Mouse (Mus musculus): Measurements from ENCODE around the gene Get4. TPM values are rescaled to one million over a fixed set of nuclear protein-coding genes. Genes with fewer than 3 reads are reported as not detected.

Get4 gene
- polyA plus RNA-seq, 1 experiment from 2014 or later = 208 TPM

DNA sequence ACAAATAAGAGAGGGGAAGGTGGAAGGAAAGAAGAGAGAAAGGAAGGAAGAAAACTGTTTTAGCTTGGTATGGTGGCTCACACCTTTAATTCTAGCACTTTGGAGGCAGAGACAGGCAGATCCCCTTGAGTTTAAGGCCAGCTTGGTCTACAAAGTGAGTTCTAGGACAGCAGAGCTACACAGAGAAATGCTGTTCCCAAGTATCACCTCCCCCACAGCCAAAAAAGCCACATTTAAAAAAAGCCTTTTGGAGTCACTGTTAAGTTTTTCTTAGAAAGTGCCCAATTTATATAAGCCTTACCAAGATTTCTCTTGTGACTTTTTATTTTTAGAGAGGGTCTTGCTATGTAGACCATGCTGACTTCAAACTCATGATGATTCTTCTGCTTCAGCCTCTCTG lies 37.8 kb upstream of the Get4 start:
- DNase-seq (ENCODE audit: low spot score) (no peak), ATAC-seq (replicated peaks; ENCODE audit: low FRiP score) (no peak)
- Histone ChIP-seq H3K9ac (ENCODE audit: low read depth, low read length) (no peak overlapping the region), H3K9me3 (ENCODE audit: control insufficient read depth, low read length) (no peaks in the 10 kb centered on the region), H3K4me1 (replicated peaks; ENCODE audit: control insufficient read depth, insufficient read depth, low read length) (no peaks in the 10 kb centered on the region), H3K36me3 (ENCODE audit: control insufficient read depth, insufficient read depth, low read length) (peaks cover 25% of the 10 kb centered on the region; the same call in 1 of the 2 replicates), H3K4me3 (ENCODE audit: low read depth, low read length) (no peak overlapping the region), H3K27ac (ENCODE audit: low read depth, low read length) (no peak overlapping the region), H3K27me3 (replicated peaks; ENCODE audit: control insufficient read depth, insufficient read depth, low read length) (no peaks in the 10 kb centered on the region), H3K4me2 (no peak overlapping the region)

DNA sequence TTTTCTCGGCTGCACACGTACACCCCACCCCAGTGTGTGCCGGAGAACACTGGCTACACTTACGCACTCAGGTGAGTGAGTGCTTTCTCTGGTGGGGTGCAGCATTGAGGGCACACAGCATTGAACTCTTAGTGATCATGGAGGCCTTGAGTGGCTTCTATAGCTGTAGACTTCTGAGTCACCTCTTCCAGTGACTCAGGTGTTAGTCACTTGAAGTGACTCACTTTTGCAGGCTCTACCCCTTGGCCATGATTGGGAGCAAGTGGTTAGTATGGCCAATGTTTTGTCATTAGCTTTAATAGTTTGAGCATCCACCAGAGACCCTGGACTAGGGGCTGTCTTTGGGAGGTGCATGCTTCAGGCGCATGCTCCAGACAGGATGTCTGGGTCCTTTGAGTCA lies 36.9 kb upstream of the Get4 start:
- Histone ChIP-seq H3K9me3 (ENCODE audit: control insufficient read depth, low read length) (no peaks in the 10 kb centered on the region), H3K9ac (ENCODE audit: low read depth, low read length) (no peak overlapping the region), H3K36me3 (ENCODE audit: control insufficient read depth, insufficient read depth, low read length) (peaks cover 26% of the 10 kb centered on the region; the same call in 1 of the 2 replicates), H3K27me3 (replicated peaks; ENCODE audit: control insufficient read depth, insufficient read depth, low read length) (no peaks in the 10 kb centered on the region), H3K27ac (ENCODE audit: low read depth, low read length) (no peak overlapping the region), H3K4me3 (ENCODE audit: low read depth, low read length) (no peak overlapping the region), H3K4me2 (no peak overlapping the region), H3K4me1 (replicated peaks; ENCODE audit: control insufficient read depth, insufficient read depth, low read length) (no peaks in the 10 kb centered on the region)
- no peak for DNase-seq (ENCODE audit: low spot score)
- 91% methylated on average over 5 of the region's 5 CpGs for WGBS
- ATAC-seq (replicated peaks; ENCODE audit: low FRiP score) = no peak

- Histone ChIP-seq H3K4me2 (no peak overlapping the region), H3K9me3 (ENCODE audit: control insufficient read depth, low read length) (no peaks in the 10 kb centered on the region), H3K4me1 (replicated peaks; ENCODE audit: control insufficient read depth, insufficient read depth, low read length) (no peaks in the 10 kb centered on the region), H3K27ac (ENCODE audit: low read depth, low read length) (no peak overlapping the region), H3K4me3 (ENCODE audit: low read depth, low read length) (no peak overlapping the region), H3K9ac (ENCODE audit: low read depth, low read length) (no peak overlapping the region), H3K27me3 (replicated peaks; ENCODE audit: control insufficient read depth, insufficient read depth, low read length) (no peaks in the 10 kb centered on the region), H3K36me3 (ENCODE audit: control insufficient read depth, insufficient read depth, low read length) (peaks cover 20% of the 10 kb centered on the region; the same call in 1 of the 2 replicates)
- DNase-seq (ENCODE audit: low spot score) = no peak
- 81% methylated on average over 2 of the region's 2 CpGs for WGBS
- no peak for ATAC-seq (replicated peaks; ENCODE audit: low FRiP score)
Observed at GRCm38 (mm10) chr5:139216121-139216520, 36.0 kb upstream of the Get4 start.

GRCm38 (mm10) chr5:139216774-139217173 lies 35.4 kb upstream of the Get4 start:
- no peak overlapping the region for H3K27ac ChIP-seq (ENCODE audit: low read depth, low read length)
- 83% methylated on average over 3 of the region's 3 CpGs for WGBS
- H3K27me3 ChIP-seq (replicated peaks; ENCODE audit: control insufficient read depth, insufficient read depth, low read length) = no peaks in the 10 kb centered on the region
- DNase-seq (ENCODE audit: low spot score) (no peak), ATAC-seq (replicated peaks; ENCODE audit: low FRiP score) (no peak)
- H3K36me3 ChIP-seq (ENCODE audit: control insufficient read depth, insufficient read depth, low read length) = peaks cover 21% of the 10 kb centered on the region; the same call in 1 of the 2 replicates
- H3K4me3 ChIP-seq (ENCODE audit: low read depth, low read length) = no peak overlapping the region
- no peaks in the 10 kb centered on the region for H3K9me3 ChIP-seq (ENCODE audit: control insufficient read depth, low read length)
- no peak overlapping the region for H3K4me2 ChIP-seq
- no peaks in the 10 kb centered on the region for H3K4me1 ChIP-seq (replicated peaks; ENCODE audit: control insufficient read depth, insufficient read depth, low read length)
- no peak overlapping the region for H3K9ac ChIP-seq (ENCODE audit: low read depth, low read length)

DNA sequence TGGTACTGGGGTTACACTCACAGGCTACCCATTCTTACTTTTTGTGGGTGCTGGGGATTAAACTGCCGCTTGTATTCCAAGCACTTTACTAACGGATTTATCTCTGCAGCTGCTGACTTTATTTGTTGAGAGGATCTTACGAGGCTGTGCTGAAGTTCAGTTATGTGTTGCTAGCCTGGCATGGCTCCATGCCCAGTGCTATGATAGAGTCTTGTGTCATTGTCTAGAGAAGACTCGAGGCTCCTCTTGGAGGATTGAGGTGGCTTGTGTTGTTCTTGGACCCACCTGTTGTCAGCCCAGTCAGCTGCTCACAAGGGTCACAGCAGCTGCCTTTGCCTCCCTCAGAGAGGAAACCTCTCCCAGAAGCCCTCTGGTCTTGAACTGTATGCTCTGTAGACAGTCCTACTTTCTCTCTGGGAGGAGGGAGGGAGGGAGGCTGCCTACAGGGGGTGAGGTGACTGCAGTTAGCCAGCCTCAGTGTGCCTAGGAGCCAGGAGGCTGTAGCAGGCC lies 32.1 kb upstream of the Get4 start:
- Histone ChIP-seq H3K4me1 (replicated peaks; ENCODE audit: control insufficient read depth, insufficient read depth, low read length) (no peaks in the 10 kb centered on the region), H3K4me3 (ENCODE audit: low read depth, low read length) (no peak overlapping the region), H3K36me3 (ENCODE audit: control insufficient read depth, insufficient read depth, low read length) (peaks cover 36% of the 10 kb centered on the region), H3K9ac (ENCODE audit: low read depth, low read length) (no peak overlapping the region), H3K4me2 (no peak overlapping the region), H3K9me3 (ENCODE audit: control insufficient read depth, low read length) (no peaks in the 10 kb centered on the region), H3K27ac (ENCODE audit: low read depth, low read length) (no peak overlapping the region), H3K27me3 (replicated peaks; ENCODE audit: control insufficient read depth, insufficient read depth, low read length) (no peaks in the 10 kb centered on the region)
- WGBS = 87% methylated on average over 4 of the region's 4 CpGs
- DNase-seq (ENCODE audit: low spot score) (no peak), ATAC-seq (replicated peaks; ENCODE audit: low FRiP score) (no peak)

- Histone ChIP-seq H3K27ac (ENCODE audit: low read depth, low read length) (no peak overlapping the region), H3K9me3 (ENCODE audit: control insufficient read depth, low read length) (no peaks in the 10 kb centered on the region), H3K4me3 (ENCODE audit: low read depth, low read length) (no peak overlapping the region), H3K36me3 (ENCODE audit: control insufficient read depth, insufficient read depth, low read length) (peaks cover 39% of the 10 kb centered on the region), H3K27me3 (replicated peaks; ENCODE audit: control insufficient read depth, insufficient read depth, low read length) (no peaks in the 10 kb centered on the region), H3K9ac (ENCODE audit: low read depth, low read length) (no peak overlapping the region), H3K4me2 (no peak overlapping the region), H3K4me1 (replicated peaks; ENCODE audit: control insufficient read depth, insufficient read depth, low read length) (no peaks in the 10 kb centered on the region)
- 78% methylated on average over 4 of the region's 4 CpGs for WGBS
- ATAC-seq (replicated peaks; ENCODE audit: low FRiP score) (no peak), DNase-seq (ENCODE audit: low spot score) (no peak)
Observed at GRCm38 (mm10) chr5:139220610-139221009, 31.5 kb upstream of the Get4 start.

GRCm38 (mm10) chr5:139223331-139223730 lies 28.8 kb upstream of the Get4 start:
- peaks cover 42% of the 10 kb centered on the region for H3K36me3 ChIP-seq (ENCODE audit: control insufficient read depth, insufficient read depth, low read length)

DNA sequence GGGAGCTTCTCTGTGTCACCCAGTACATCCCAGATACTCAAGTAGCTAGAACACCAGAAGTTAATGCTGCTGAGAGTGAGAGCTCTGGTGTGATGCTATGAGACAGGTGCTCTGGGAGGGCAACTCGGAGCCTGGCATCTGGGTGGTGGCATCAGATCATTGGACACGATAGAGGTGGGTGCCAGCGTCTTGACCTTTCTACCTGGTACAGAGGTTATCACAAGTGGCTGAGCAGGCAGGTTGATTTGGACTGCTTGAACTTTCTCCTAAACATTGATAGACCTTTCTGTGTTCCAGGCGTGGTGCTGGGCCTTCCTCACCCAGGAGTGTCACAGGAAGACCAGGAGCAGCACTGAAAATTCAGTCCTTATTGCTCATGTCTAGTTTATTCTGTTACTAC lies 24.9 kb upstream of the Get4 start:
- ATAC-seq (replicated peaks; ENCODE audit: low FRiP score) (no peak), DNase-seq (ENCODE audit: low spot score) (no peak)
- Histone ChIP-seq H3K36me3 (ENCODE audit: control insufficient read depth, insufficient read depth, low read length) (peaks cover 49% of the 10 kb centered on the region), H3K4me1 (replicated peaks; ENCODE audit: control insufficient read depth, insufficient read depth, low read length) (no peaks in the 10 kb centered on the region), H3K9ac (ENCODE audit: low read depth, low read length) (no peak overlapping the region), H3K9me3 (ENCODE audit: control insufficient read depth, low read length) (no peaks in the 10 kb centered on the region), H3K4me3 (ENCODE audit: low read depth, low read length) (no peak overlapping the region), H3K27ac (ENCODE audit: low read depth, low read length) (no peak overlapping the region), H3K27me3 (replicated peaks; ENCODE audit: control insufficient read depth, insufficient read depth, low read length) (no peaks in the 10 kb centered on the region), H3K4me2 (no peak overlapping the region)
- 93% methylated on average over 4 of the region's 4 CpGs for WGBS

More at GRCm38 (mm10) chr5:139223331-139223730, 28.8 kb upstream of the Get4 start:
- 95% methylated on average over 10 of the region's 10 CpGs for WGBS
- no peak for ATAC-seq (replicated peaks; ENCODE audit: low FRiP score)
- DNase-seq (ENCODE audit: low spot score) = no peak
- Histone ChIP-seq H3K4me1 (replicated peaks; ENCODE audit: control insufficient read depth, insufficient read depth, low read length) (no peaks in the 10 kb centered on the region), H3K4me3 (ENCODE audit: low read depth, low read length) (no peak overlapping the region), H3K9ac (ENCODE audit: low read depth, low read length) (no peak overlapping the region), H3K9me3 (ENCODE audit: control insufficient read depth, low read length) (no peaks in the 10 kb centered on the region), H3K27me3 (replicated peaks; ENCODE audit: control insufficient read depth, insufficient read depth, low read length) (no peaks in the 10 kb centered on the region), H3K27ac (ENCODE audit: low read depth, low read length) (no peak overlapping the region), H3K4me2 (no peak overlapping the region)

DNA sequence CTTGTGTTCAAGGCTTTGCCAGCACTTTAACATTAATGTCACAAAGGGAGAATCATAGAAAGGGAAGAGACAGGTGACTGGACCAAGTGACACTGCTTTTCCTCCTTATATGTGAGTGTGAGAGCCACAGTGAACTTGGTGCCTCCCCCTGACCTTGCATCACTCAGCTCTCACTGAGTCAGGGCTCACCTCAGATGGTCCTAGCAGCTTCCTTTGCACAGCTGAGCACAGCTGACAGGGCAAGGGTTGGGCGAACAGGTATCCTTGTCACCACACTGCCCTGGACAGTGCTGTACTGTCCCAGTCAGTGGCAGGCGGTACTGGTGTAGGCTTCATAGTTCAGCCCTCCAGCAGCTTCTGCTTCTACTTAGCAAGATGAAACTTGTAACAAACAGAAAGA lies 24.5 kb upstream of the Get4 start:
- DNase-seq (ENCODE audit: low spot score) = no peak
- H3K9me3 ChIP-seq (ENCODE audit: control insufficient read depth, low read length) = no peaks in the 10 kb centered on the region
- H3K4me2 ChIP-seq = no peak overlapping the region
- no peak; the same call in 1 of the 2 replicates for ATAC-seq (replicated peaks; ENCODE audit: low FRiP score)
- peaks cover 49% of the 10 kb centered on the region for H3K36me3 ChIP-seq (ENCODE audit: control insufficient read depth, insufficient read depth, low read length)
- H3K27ac ChIP-seq (ENCODE audit: low read depth, low read length) = no peak overlapping the region
- H3K27me3 ChIP-seq (replicated peaks; ENCODE audit: control insufficient read depth, insufficient read depth, low read length) = no peaks in the 10 kb centered on the region
- H3K4me3 ChIP-seq (ENCODE audit: low read depth, low read length) = no peak overlapping the region
- no peak overlapping the region for H3K9ac ChIP-seq (ENCODE audit: low read depth, low read length)
- 96% methylated on average over 2 of the region's 2 CpGs for WGBS
- H3K4me1 ChIP-seq (replicated peaks; ENCODE audit: control insufficient read depth, insufficient read depth, low read length) = no peaks in the 10 kb centered on the region
